Mouse (Mus musculus) monocyte, adult 5-6 weeks (primary cell): ENCODE measurements around the gene Zfp747. TPM values are rescaled to one million over a fixed set of nuclear protein-coding genes. Genes with fewer than 3 reads are reported as not detected.
"Not testable (repeated sequence)": the region's sequence is repeated elsewhere in the genome, so short reads cannot be mapped to it uniquely, and the experiment has no call there.

Experiments
- ATAC-seq: fragments of 153-309, 156-312 bp; replicated peaks from 2 replicates; pipeline ENCODE4 v1.8.0; 2017; ENCODE audit warnings: mild to moderate bottlenecking; ENCODE audit not compliant: low TSS enrichment, insufficient number of reproducible peaks, severe bottlenecking, poor library complexity, low FRiP score
- total RNA-seq: library from RNA; stranded (forward); fragments of 200-1000, 200-491, 200-594 nt; gene quantifications from 3 replicates; pipeline ENCODE4 v1.2.3, GENCODE M21; 2017

Zfp747 gene
- total RNA-seq, 1 experiment from 2014 or later = 5.8 TPM

DNA sequence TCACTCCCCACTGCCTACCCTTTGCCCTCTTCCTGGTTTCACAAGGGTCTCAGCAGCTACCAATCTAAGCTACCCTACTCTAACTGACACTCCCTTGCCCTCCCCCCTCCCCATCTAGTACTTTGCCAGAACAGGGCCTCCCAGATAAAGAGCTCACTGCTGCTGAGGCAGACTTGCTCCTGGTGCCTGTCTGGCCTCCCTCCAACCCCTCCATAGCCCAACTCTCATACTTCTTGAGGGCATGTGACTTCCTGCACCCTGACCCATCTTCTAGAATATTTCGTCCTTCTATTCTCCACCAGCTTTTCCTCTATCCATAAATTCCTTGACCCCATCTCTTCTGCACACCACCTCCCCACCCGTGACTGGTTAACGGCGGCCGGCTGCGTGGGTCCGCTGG lies 33.0 kb downstream of the Zfp747 start:
- ATAC-seq = no peak

GRCm38 (mm10) chr7:127342332-127342731 lies 33.5 kb downstream of the Zfp747 start:
- ATAC-seq = no peak

- ATAC-seq = not testable (repeated sequence)
Observed at GRCm38 (mm10) chr7:127341861-127342260, 34.0 kb downstream of the Zfp747 start.

DNA sequence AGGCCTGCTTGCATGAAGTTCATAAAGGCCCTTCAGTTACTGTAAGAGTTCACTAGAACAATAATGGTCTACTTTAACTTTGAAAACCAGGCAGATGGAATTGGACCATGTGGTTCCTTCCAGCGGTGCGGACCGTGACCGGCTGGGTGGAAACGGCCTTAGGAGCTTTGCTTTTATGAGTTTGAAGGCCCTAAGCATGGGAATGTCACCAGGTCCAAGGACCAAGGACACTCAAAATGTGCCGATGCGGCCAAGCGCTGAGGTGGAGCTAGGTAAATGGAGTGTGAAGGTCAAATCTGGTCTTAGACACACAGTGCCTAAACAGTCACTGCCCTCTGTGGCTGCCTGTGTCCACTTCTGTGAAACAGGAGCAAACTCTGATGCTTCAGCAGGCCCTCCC lies 34.5 kb downstream of the Zfp747 start:
- ATAC-seq = no peak

GRCm38 (mm10) chr7:127337636-127338035 lies 38.2 kb downstream of the Zfp747 start:
- ATAC-seq = no peak

GRCm38 (mm10) chr7:127335604-127336003 lies 40.2 kb downstream of the Zfp747 start:
- no peak for ATAC-seq

DNA sequence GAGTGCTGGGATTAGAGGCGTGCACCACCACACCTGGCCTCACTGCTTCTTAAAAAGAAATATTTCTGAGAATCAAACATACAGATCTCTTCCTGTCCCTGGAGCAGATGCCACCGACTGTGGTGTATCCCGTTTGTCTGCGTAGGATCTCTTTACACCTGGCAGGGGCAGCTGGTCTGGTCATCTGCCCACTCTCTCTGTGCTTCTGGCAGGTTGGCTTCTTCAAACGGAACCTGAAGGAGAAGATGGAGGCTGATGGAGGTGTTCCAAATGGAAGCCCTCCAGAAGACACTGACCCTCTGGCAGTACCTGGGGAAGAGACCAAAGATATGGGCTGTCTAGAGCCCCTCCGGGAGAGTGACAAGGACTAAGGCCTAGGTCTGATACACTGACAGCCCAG lies 42.6 kb downstream of the Zfp747 start:
- ATAC-seq = no peak

GRCm38 (mm10) chr7:127326685-127327084 lies 49.2 kb downstream of the Zfp747 start:
- no peak for ATAC-seq

- no peak for ATAC-seq
Observed at GRCm38 (mm10) chr7:127325550-127325949, 50.3 kb downstream of the Zfp747 start.

- no peak for ATAC-seq
Observed at GRCm38 (mm10) chr7:127324944-127325343, 50.9 kb downstream of the Zfp747 start.

Other genes starting within 250 kb of the Zfp747 start
- 1,218 to 1,278 TPM (median 1,233 TPM) in 3 replicates for gene Spn, start 238.2 kb downstream of the Zfp747 start, total RNA-seq
- gene Cd2bp2, start 180.0 kb downstream of the Zfp747 start, total RNA-seq = 48.7 to 89.2 TPM (median 59.8 TPM) in 3 replicates
- 52.5 to 106 TPM (median 85.1 TPM) in 3 replicates for gene Tbc1d10b, start 167.6 kb downstream of the Zfp747 start, total RNA-seq
- 8.7 to 33.8 TPM (median 15.4 TPM) in 3 replicates for gene Mylpf, start 167.2 kb downstream of the Zfp747 start, total RNA-seq
- gene Zfp553, start 143.0 kb downstream of the Zfp747 start, total RNA-seq = 3.9 to 9.8 TPM (median 5.7 TPM) in 3 replicates
- gene Sept1, start 142.9 kb downstream of the Zfp747 start, total RNA-seq = 117 to 359 TPM (median 130 TPM) in 3 replicates
- 0.57 to 3.9 TPM (median 2.9 TPM) in 3 replicates for gene Zfp771, start 131.8 kb downstream of the Zfp747 start, total RNA-seq
- gene Dctpp1, start 115.3 kb downstream of the Zfp747 start, total RNA-seq = 9.6 to 13.3 TPM (median 9.9 TPM) in 3 replicates
- 139 to 200 TPM (median 191 TPM) in 3 replicates for gene Sephs2, start 102.0 kb downstream of the Zfp747 start, total RNA-seq
- 218 to 515 TPM (median 322 TPM) in 3 replicates for gene Itgal, start 79.8 kb downstream of the Zfp747 start, total RNA-seq
- 1.8 to 3.4 TPM (median 2.9 TPM) in 3 replicates for gene Zfp768, start 30.5 kb downstream of the Zfp747 start, total RNA-seq
- 0.95 to 4.5 TPM (median 2.6 TPM) in 3 replicates for gene 9130019O22Rik, start 11.1 kb upstream of the Zfp747 start, total RNA-seq
- 2.1 to 2.3 TPM (median 2.2 TPM) in 3 replicates for gene E430018J23Rik, start 17.6 kb upstream of the Zfp747 start, total RNA-seq
- gene Zfp764, start 30.8 kb upstream of the Zfp747 start, total RNA-seq = 7.7 to 12.5 TPM (median 10.0 TPM) in 3 replicates
- gene Zfp688, start 46.0 kb upstream of the Zfp747 start, total RNA-seq = 12.4 to 15.5 TPM (median 13.3 TPM) in 3 replicates
- gene Zfp689, start 73.1 kb upstream of the Zfp747 start, total RNA-seq = 1.4 to 2.8 TPM (median 1.9 TPM) in 3 replicates
- gene Prr14, start 83.6 kb upstream of the Zfp747 start, total RNA-seq = 63.5 to 76.8 TPM (median 69.4 TPM) in 3 replicates
- gene Fbrs, start 103.1 kb upstream of the Zfp747 start, total RNA-seq = 27.9 to 55.8 TPM (median 33.5 TPM) in 3 replicates
- gene Srcap, start 135.9 kb upstream of the Zfp747 start, total RNA-seq = 12.3 to 47.6 TPM (median 26.1 TPM) in 3 replicates
- gene Gm42715, start 143.5 kb upstream of the Zfp747 start, total RNA-seq = 2.3 to 18.1 TPM (median 5.0 TPM) in 3 replicates
- 4.3 to 14.7 TPM (median 5.7 TPM) in 3 replicates for gene Tmem265, start 185.3 kb upstream of the Zfp747 start, total RNA-seq
- gene Phkg2, start 197.3 kb upstream of the Zfp747 start, total RNA-seq = 58.5 to 75.1 TPM (median 73.4 TPM) in 3 replicates
- 1.1 to 2.8 TPM (median 2.6 TPM) in 3 replicates for gene Ccdc189, start 212.5 kb upstream of the Zfp747 start, total RNA-seq
- 67.4 to 77.5 TPM (median 69.4 TPM) in 3 replicates for gene Rnf40, start 212.7 kb upstream of the Zfp747 start, total RNA-seq
- gene Zfp629, start 239.7 kb upstream of the Zfp747 start, total RNA-seq = 1.7 to 7.4 TPM (median 2.3 TPM) in 3 replicates